Mouse (Mus musculus) ES-E14 (cell line): Measurements from ENCODE around the gene Arap2. TPM values are rescaled to one million over a fixed set of nuclear protein-coding genes. Genes with fewer than 3 reads are reported as not detected.

ENCODE experiments used
- DNase-seq: peaks from one replicate; pipeline ENCODE4 v3.0.0-alpha.2; 2013; ENCODE audit warnings: low read depth, low spot score
- H3K27ac ChIP-seq: 2 replicates; pipeline ENCODE4 v1.5.1; 2012; ENCODE audit warnings: low read depth, mild to moderate bottlenecking, low read length, moderate library complexity, mixed read lengths; ENCODE audit not compliant: poor library complexity, insufficient read depth, severe bottlenecking
- H3K36me3 ChIP-seq: 2 replicates; pipeline ENCODE4 v1.6.1; 2012; ENCODE audit warnings: mild to moderate bottlenecking, low read length, moderate library complexity, mixed read lengths; ENCODE audit not compliant: control insufficient read depth, poor library complexity, insufficient read depth, severe bottlenecking
- H3K4me1 ChIP-seq, 2 experiments: fragments of 150-350 bp in 1 of 2; sonication (generic) in 1 of 2; 2 replicates each; pipeline ENCODE4 v1.6.1; 2012; ENCODE audit warnings: low read length in 2 of 2, mild to moderate bottlenecking in 1 of 2, mixed read lengths in 1 of 2; ENCODE audit not compliant: control insufficient read depth in 2 of 2, insufficient read depth in 2 of 2, poor library complexity in 1 of 2
- H3K4me3 ChIP-seq, 2 experiments: fragments of 150-350 bp in 1 of 2; sonication (generic) in 1 of 2; 2 replicates each; pipeline ENCODE4 v1.5.1; 2012; ENCODE audit warnings: low read length in 2 of 2, low read depth in 1 of 2, mild to moderate bottlenecking in 1 of 2, mixed read lengths in 1 of 2; ENCODE audit not compliant: insufficient read depth in 1 of 2, poor library complexity in 1 of 2, severe bottlenecking in 1 of 2
- H3K9ac ChIP-seq: 2 replicates; pipeline ENCODE4 v1.6.1; 2012; ENCODE audit warnings: low read depth, mild to moderate bottlenecking, low read length, mixed read lengths; ENCODE audit not compliant: poor library complexity, insufficient read depth, severe bottlenecking
- H3K9me3 ChIP-seq: fragments of 150-350 bp; sonication (generic); 2 replicates; pipeline ENCODE4 v1.6.1; 2012; ENCODE audit warnings: low read depth, mild to moderate bottlenecking, low read length; ENCODE audit not compliant: control insufficient read depth, insufficient read depth
- CHD2 ChIP-seq: IDR thresholded peaks from 2 replicates; pipeline ENCODE4 v1.6.1; 2014; ENCODE audit warnings: mild to moderate bottlenecking, low read depth, low read length, inconsistent platforms
- HCFC1 ChIP-seq: IDR thresholded peaks from 2 replicates; pipeline ENCODE4 v1.6.1; 2012; ENCODE audit warnings: low read length, inconsistent platforms, borderline replicate concordance; ENCODE audit not compliant: insufficient read depth
- MAFK ChIP-seq: IDR thresholded peaks from 2 replicates; pipeline ENCODE4 v1.6.1; 2014; ENCODE audit warnings: mild to moderate bottlenecking, low read depth, low read length, inconsistent platforms; ENCODE audit not compliant: insufficient read depth
- ZC3H11A ChIP-seq: IDR thresholded peaks from 2 replicates; pipeline ENCODE4 v1.6.1; 2012; ENCODE audit warnings: low read depth, mild to moderate bottlenecking, inconsistent platforms, low read length, borderline replicate concordance
- ZNF384 ChIP-seq: IDR thresholded peaks from 2 replicates; pipeline ENCODE4 v1.6.1; 2012; ENCODE audit warnings: low read depth, low read length, inconsistent platforms
- in situ Hi-C, 2 experiments: fragments of 600-800 bp; cut with MboI; formaldehyde crosslinking; loops; one replicate each; pipeline ENCODE4 v1.15.1; 2025; ENCODE audit warnings: low sequenced_read_pairs in 2 of 2, inconsistent platforms in 1 of 2; ENCODE audit not compliant: unreplicated experiment in 2 of 2
- total RNA-seq: library from RNA; depleted of rRNA; stranded (reverse); fragments of 300-350 nt; gene quantifications from 2 replicates; pipeline ENCODE4 v1.2.3, GENCODE M21; 2012

The Arap2 gene
- total RNA-seq, 1 experiment, result 11.1 TPM

- no peak for TF ChIP-seq MAFK
- TF ChIP-seq ZC3H11A, result no peak
- TF ChIP-seq ZNF384, result no peak
- TF ChIP-seq HCFC1, result no peak
- TF ChIP-seq CHD2, result no peak
- Histone ChIP-seq H3K9ac (no peak overlapping the region), H3K36me3 (no peaks in the 10 kb centered on the region), H3K27ac (no peak overlapping the region), H3K4me3 (no peak overlapping the region), H3K9me3 (no peaks in the 10 kb centered on the region), H3K4me1 (no peaks in the 10 kb centered on the region)
- DNase-seq, result no peak
- in situ Hi-C loops, result no loop called here
These were observed 26.8 kb upstream of the Arap2 start for GRCm38 (mm10) chr5:62792776-62793175.

DNA sequence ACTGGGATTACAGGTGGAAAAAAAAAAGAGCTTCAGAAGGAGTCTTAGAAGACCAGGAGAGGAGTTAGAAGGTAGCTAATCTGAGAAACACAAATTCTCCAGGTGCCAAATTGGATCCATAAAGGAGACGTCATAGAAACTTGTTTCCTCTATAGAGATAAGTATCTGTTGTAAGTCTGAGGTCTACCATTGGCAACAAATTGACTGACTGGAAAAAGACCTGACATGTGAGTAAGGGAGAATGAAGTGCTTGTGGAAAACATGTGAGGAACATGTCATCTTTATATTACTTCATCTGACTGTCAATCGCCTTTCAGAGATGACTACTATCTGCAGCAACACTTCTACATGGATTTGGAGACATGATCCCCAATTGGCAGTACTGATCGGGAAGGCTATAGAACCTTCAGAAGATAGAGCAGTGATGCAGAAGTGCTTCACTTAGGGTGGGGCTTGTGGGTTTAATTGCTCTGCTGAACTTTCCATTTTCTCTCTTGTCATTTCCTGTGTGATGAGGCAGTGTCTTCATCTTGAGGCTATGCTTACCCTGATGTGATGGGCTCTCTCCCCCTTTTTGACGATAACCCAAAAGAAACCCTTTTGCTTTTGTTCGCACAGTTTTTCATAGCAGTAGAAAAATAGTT lies 25.1 kb upstream of the Arap2 start:
- in situ Hi-C loops, result no loop called here
- no peak for DNase-seq
- Histone ChIP-seq H3K4me1 (no peaks in the 10 kb centered on the region), H3K27ac (no peak overlapping the region), H3K9ac (no peak overlapping the region), H3K36me3 (no peaks in the 10 kb centered on the region), H3K9me3 (no peaks in the 10 kb centered on the region), H3K4me3 (no peak overlapping the region)
- TF ChIP-seq HCFC1 (no peak), CHD2 (no peak), MAFK (no peak), ZNF384 (no peak), ZC3H11A (no peak)

DNA sequence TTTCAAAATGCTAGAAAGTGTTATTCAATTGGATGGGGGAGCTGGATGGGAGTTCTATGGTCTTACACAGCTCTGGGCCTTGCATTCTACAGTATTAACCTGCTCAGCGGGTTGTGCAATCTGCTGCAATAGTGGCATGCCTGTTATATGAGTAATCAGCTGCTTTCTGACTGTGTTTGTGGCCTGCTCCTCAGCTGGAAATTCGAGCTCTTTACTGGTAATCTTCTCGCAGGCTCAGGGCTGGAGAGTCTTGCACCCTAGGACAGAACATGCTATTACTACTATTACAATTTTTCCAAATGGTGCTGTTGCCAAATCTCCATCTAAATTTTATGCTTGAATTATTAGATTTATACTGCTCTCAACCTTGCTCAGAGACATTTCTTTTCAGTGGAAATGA lies 20.9 kb upstream of the Arap2 start:
- DNase-seq, result no peak
- TF ChIP-seq ZNF384, result no peak
- no peak for TF ChIP-seq HCFC1
- in situ Hi-C loops, result no loop called here
- Histone ChIP-seq H3K9ac (no peak overlapping the region), H3K36me3 (no peaks in the 10 kb centered on the region), H3K4me1 (no peaks in the 10 kb centered on the region), H3K27ac (no peak overlapping the region), H3K9me3 (no peaks in the 10 kb centered on the region), H3K4me3 (no peak overlapping the region)

GRCm38 (mm10) chr5:62778682-62779081 lies 12.7 kb upstream of the Arap2 start:
- Histone ChIP-seq H3K9ac (no peak overlapping the region), H3K36me3 (no peaks in the 10 kb centered on the region), H3K9me3 (no peaks in the 10 kb centered on the region), H3K4me1 (no peaks in the 10 kb centered on the region), H3K4me3 (no peak overlapping the region), H3K27ac (no peak overlapping the region)
- TF ChIP-seq CHD2 (no peak), MAFK (no peak), ZC3H11A (no peak), ZNF384 (no peak), HCFC1 (no peak)
- in situ Hi-C loops, result no loop called here
- no peak for DNase-seq

DNA sequence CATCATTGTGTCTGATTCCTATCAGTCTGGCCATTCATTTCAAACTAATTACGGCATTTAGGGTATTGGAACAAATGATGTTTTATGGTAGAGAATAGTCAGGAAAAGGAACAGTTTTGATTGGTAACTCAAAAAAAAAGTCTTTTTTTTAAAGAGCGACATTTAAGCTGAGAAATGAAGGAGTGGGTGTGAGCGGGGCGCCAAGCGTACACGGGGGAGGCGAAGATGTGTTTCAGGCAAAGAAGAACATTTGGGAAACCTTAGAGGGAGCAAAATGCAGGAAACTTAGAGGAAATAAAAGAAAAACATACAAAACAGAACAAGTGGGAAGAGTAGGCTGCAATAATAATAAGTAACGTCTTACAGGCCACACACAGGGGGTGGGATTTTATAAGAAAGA lies 11.8 kb upstream of the Arap2 start:
- H3K4me1 ChIP-seq, result no peaks in the 10 kb centered on the region
- no peaks in the 10 kb centered on the region for H3K36me3 ChIP-seq
- in situ Hi-C loops, result no loop called here
- no peak overlapping the region for H3K4me3 ChIP-seq
- no peak overlapping the region for H3K9ac ChIP-seq
- no peak overlapping the region for H3K27ac ChIP-seq
- no peaks in the 10 kb centered on the region for H3K9me3 ChIP-seq
- DNase-seq, result no peak
- TF ChIP-seq MAFK (no peak), ZNF384 (no peak), CHD2 (no peak), HCFC1 (no peak), ZC3H11A (no peak)
